Mouse (Mus musculus) limb, embryonic 14.5 days (tissue): ENCODE data around the gene Gpr25. TPM values are rescaled to one million over a fixed set of nuclear protein-coding genes. Genes with fewer than 3 reads are reported as not detected.

Source experiments
- ATAC-seq: fragments of 200-750 bp; cut with Nextera tagmentation; 2 replicates; pipeline ENCODE4 v1.8.0; 2017; ENCODE audit warnings: low read depth, moderate number of reproducible peaks, moderate TSS enrichment; ENCODE audit not compliant: low FRiP score
- DNase-seq: peaks from one replicate; pipeline ENCODE4 v3.0.0-alpha.2; 2015; ENCODE audit warnings: low spot score
- H3K27ac ChIP-seq: fragments of 300-500 bp; sonication (generic); replicated peaks from 2 replicates; pipeline ENCODE4 v1.5.1; 2014; ENCODE audit warnings: low read depth, mild to moderate bottlenecking, low read length, moderate library complexity, mixed read lengths
- H3K27me3 ChIP-seq: fragments of 300-500 bp; sonication (generic); 2 replicates; pipeline ENCODE4 v1.6.1; 2014; ENCODE audit warnings: low read length, mixed read lengths; ENCODE audit not compliant: control insufficient read depth, insufficient read depth
- H3K36me3 ChIP-seq: fragments of 300-500 bp; sonication (generic); 2 replicates; pipeline ENCODE4 v1.6.1; 2014; ENCODE audit warnings: mild to moderate bottlenecking, low read length, moderate library complexity, mixed read lengths; ENCODE audit not compliant: control insufficient read depth, insufficient read depth
- H3K4me1 ChIP-seq: fragments of 300-500 bp; sonication (generic); 2 replicates; pipeline ENCODE4 v1.6.1; 2014; ENCODE audit warnings: antibody characterized with exemption, low read length, mixed read lengths; ENCODE audit not compliant: control insufficient read depth, insufficient read depth
- H3K4me2 ChIP-seq: fragments of 300-500 bp; sonication (generic); replicated peaks from 2 replicates; pipeline ENCODE4 v1.6.1; 2014; ENCODE audit warnings: low read depth, mild to moderate bottlenecking, low read length, moderate library complexity; ENCODE audit not compliant: severe bottlenecking
- H3K4me3 ChIP-seq: fragments of 300-500 bp; sonication (generic); replicated peaks from 2 replicates; pipeline ENCODE4 v1.5.1; 2014; ENCODE audit warnings: low read length
- H3K9ac ChIP-seq: fragments of 300-500 bp; sonication (generic); 2 replicates; pipeline ENCODE4 v1.6.1; 2014; ENCODE audit warnings: mild to moderate bottlenecking, low read depth, low read length, moderate library complexity; ENCODE audit not compliant: severe bottlenecking
- H3K9me3 ChIP-seq: fragments of 300-500 bp; sonication (generic); 2 replicates; pipeline ENCODE4 v1.6.1; 2016; ENCODE audit warnings: low read length; ENCODE audit not compliant: control insufficient read depth
- POLR2A ChIP-seq: fragments of 200-500 bp; IDR thresholded peaks from 2 replicates; pipeline ENCODE4 v1.8.0; 2012; ENCODE audit warnings: inconsistent platforms, mild to moderate bottlenecking, moderate library complexity, borderline replicate concordance; ENCODE audit not compliant: insufficient read depth, insufficient read length; ENCODE audit errors: extremely low read depth
- WGBS: fragments of 180-500 bp; shearing (Covaris S2); extraction: QIAGEN DNeasy Blood & Tissue Kit; methylation state at CpG from one replicate; pipeline ENCODE4 v1.1.7; 2014; 5-methylcytosine and 5-hydroxymethylcytosine counted together
- polyA plus RNA-seq, 2 experiments: library from polyadenylated mRNA; depleted of rRNA in 1 of 2; stranded (reverse) in 1 of 2; unstranded in 1 of 2; fragments of >200 nt; fragmentation: Nextera tagmentation in 1 of 2; extraction: Ambion mirVana in 1 of 2; gene quantifications; 2 replicates each; pipeline versions ENCODE4 v1.2.1 to v1.2.3; 2012 to 2014

The Gpr25 gene
- polyA plus RNA-seq, 2 experiments = 0.21 to 0.68 TPM

DNA sequence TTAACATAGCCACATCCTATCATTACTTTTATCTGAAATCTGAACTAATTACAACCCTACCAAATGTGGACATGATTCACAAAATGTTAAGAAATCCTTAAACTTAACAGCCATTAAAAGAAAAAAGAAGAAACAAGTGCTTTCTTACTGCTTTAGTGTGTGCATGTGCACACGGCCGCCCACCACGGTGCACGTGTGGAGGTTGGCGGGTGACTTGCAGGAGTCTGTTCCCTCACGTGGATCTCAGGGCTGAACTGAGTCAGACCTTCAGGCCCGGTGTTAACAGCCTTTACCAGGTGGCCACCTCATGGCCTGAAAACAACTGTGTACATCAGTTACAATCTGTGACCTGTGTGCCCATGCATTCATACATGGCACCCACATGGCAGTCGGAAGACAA, 16.7 kb upstream of the Gpr25 start:
- H3K36me3 ChIP-seq = peaks cover 88% of the 10 kb centered on the region
- H3K9ac ChIP-seq = no peak overlapping the region
- DNase-seq (no peak), ATAC-seq (no peak)
- H3K9me3 ChIP-seq = no peaks in the 10 kb centered on the region
- H3K4me1 ChIP-seq = no peaks in the 10 kb centered on the region
- no peaks in the 10 kb centered on the region for H3K27me3 ChIP-seq
- no peak for TF ChIP-seq POLR2A
- WGBS = 88% methylated on average over 8 of the region's 8 CpGs
- no peak overlapping the region for H3K27ac ChIP-seq
- no peak overlapping the region for H3K4me2 ChIP-seq
- H3K4me3 ChIP-seq = no peak overlapping the region

DNA sequence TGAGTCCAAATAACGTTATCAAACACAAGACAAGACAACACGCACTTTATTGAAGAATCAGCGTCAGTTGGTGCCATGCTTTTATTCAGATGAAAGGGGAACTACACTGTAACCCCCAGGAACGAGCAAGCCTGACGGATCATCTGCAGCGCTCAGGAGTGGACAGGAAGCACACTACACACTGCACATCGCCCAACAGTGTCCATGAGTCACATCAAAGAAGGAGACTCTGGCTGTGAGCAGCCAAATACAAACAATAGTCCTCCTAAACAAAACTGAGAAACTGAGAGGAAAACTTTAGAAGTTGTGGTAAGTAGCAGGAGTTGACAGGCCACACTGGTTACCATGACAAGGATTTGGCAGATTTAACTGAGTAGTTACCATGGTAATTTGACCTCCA, 7.6 kb upstream of the Gpr25 start:
- Histone ChIP-seq H3K4me3 (no peak overlapping the region), H3K27ac (no peak overlapping the region), H3K4me2 (no peak overlapping the region), H3K36me3 (peaks cover 40% of the 10 kb centered on the region), H3K27me3 (no peaks in the 10 kb centered on the region), H3K9ac (no peak overlapping the region), H3K4me1 (no peaks in the 10 kb centered on the region), H3K9me3 (no peaks in the 10 kb centered on the region)
- no peak for ATAC-seq
- DNase-seq = no peak
- 89% methylated on average over 7 of the region's 7 CpGs for WGBS
- TF ChIP-seq POLR2A = no peak

DNA sequence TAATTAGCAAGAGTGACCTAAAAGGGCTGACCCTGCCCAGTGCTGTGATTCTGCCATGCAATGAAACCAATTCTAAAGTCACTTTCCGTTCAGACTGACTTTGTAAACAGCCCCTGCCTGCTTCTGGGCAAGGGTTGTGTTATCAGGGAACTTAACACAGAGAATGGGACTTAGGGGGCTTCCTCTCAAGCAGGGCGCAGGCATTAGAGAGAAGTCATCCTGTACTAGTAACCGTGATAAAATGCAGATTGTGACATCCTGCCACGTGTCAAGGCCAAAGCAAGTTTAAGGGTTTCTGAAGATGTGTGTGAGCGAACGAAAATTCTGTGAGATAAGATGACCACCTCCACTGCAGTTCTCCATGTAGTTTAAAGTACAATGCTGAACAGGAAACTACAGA, 5.5 kb upstream of the Gpr25 start:
- TF ChIP-seq POLR2A = no peak
- no peak overlapping the region for H3K4me3 ChIP-seq
- 62% methylated on average over 6 of the region's 6 CpGs for WGBS
- no peak for ATAC-seq
- H3K4me1 ChIP-seq = no peaks in the 10 kb centered on the region
- H3K27ac ChIP-seq = no peak overlapping the region
- H3K9me3 ChIP-seq = no peaks in the 10 kb centered on the region
- no peak for DNase-seq
- peaks cover 12% of the 10 kb centered on the region for H3K27me3 ChIP-seq
- peaks cover 21% of the 10 kb centered on the region for H3K36me3 ChIP-seq
- H3K9ac ChIP-seq = no peak overlapping the region
- no peak overlapping the region for H3K4me2 ChIP-seq

DNA sequence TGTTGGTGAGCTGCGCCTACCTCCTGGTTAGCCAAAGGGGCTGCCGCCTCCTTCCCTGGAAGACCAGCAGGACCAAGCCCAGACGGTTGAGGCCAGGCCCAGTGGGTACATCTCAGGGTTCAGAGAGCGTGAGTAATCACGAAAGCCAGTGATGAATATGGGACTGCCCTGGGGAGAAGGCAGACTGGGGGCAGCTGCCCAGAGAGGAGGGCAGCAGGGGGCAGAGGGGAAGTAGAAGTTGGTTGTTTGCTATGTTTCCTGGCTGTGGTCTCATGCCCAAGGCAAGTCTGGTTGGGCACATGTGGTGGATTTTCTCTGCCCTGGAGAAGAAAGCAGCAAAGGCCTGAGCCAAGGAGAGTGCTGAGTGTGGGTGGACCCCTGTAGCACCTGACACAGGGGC, 2.7 kb upstream of the Gpr25 start:
- Histone ChIP-seq H3K4me2 (no peak overlapping the region), H3K27me3 (peaks cover 39% of the 10 kb centered on the region), H3K4me3 (no peak overlapping the region), H3K9ac (no peak overlapping the region), H3K36me3 (peaks cover 5% of the 10 kb centered on the region; the same call in 1 of the 2 replicates), H3K4me1 (peaks cover 10% of the 10 kb centered on the region; the same call in 1 of the 2 replicates), H3K27ac (no peak overlapping the region), H3K9me3 (no peaks in the 10 kb centered on the region)
- WGBS = 75% methylated on average over 5 of the region's 5 CpGs
- TF ChIP-seq POLR2A = no peak
- DNase-seq (no peak), ATAC-seq (no peak)

DNA sequence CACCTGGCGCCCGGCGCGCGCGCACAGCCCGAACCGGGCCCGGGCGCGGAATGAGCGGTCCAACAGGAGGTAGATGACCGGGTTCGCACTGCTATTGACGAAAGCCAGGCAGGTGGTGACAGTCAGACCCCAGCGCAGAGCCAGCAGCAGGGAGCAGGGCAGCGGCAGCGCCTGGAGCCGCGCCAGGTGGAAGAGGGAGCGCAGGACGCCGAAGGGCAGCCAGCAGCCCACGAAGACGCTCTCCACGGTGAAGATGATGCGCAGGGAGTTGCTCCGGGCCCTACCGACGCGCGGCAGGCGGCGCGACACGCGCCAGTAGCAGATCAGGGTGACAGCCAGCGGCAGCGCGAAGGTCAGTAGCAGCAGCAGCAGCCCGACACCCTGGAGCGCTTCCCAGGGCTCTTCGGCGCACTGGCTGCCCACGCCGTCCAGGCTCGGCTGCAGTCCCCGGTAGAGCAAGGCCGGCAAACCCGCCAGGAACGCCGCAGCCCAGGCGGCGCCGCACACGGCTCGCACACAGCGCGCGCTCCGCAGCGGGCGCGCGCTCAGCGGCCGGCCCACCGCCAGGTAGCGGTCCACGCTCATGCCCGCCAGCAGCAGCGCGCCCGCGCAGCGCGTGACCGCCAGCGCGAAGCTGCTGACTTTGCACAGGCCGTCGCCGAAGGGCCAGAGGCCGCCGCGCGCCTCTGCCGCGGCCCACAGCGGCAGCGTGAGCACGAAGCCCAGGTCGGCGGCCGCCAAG, 609 bp downstream of the Gpr25 start:
- peak overlapping the region; percentile 68 for H3K9ac ChIP-seq
- H3K9me3 ChIP-seq = no peaks in the 10 kb centered on the region
- H3K27me3 ChIP-seq = peaks cover 40% of the 10 kb centered on the region
- peak overlapping the region; percentile 96 for H3K4me2 ChIP-seq
- ATAC-seq = peak; percentile 82
- H3K36me3 ChIP-seq = no peaks in the 10 kb centered on the region
- peak overlapping the region; percentile 59 for H3K4me3 ChIP-seq
- peak; percentile 52 for DNase-seq
- TF ChIP-seq POLR2A = no peak
- H3K4me1 ChIP-seq = peaks cover 10% of the 10 kb centered on the region; the same call in 1 of the 2 replicates
- under 1% methylated on average over 79 of the region's 95 CpGs for WGBS
- no peak overlapping the region for H3K27ac ChIP-seq
